Mouse (Mus musculus) spleen, adult 2 months (tissue): ENCODE data around the gene Pwwp2b.

Source experiments
- CTCF ChIP-seq: fragments of 200-500 bp; IDR thresholded peaks from 2 replicates; pipeline ENCODE4 v1.5.1; 2011; ENCODE audit warnings: mild to moderate bottlenecking, inconsistent platforms; ENCODE audit not compliant: insufficient read depth, insufficient read length, insufficient replicate concordance; ENCODE audit errors: extremely low read depth
- POLR2A ChIP-seq: fragments of 200-500 bp; IDR thresholded peaks from 2 replicates; pipeline ENCODE4 v1.6.1; 2011; ENCODE audit warnings: low read depth, low read length, inconsistent platforms

- TF ChIP-seq CTCF (no peak), POLR2A (peak; percentile 15)
Observed at GRCm38 (mm10) chr7:139247881-139248614, at the start of gene Pwwp2b.
